Mouse (Mus musculus): Measurements from ENCODE around the gene Actr8. TPM values are rescaled to one million over a fixed set of nuclear protein-coding genes. Genes with fewer than 3 reads are reported as not detected.

Actr8 gene
- polyA plus RNA-seq, 1 experiment from 2014 or later, result 46.7 TPM

GRCm38 (mm10) chr14:29950805-29951204, 27.3 kb upstream of the Actr8 start:
- Histone ChIP-seq H3K4me1 (replicated peaks; ENCODE audit: control insufficient read depth, insufficient read depth, low read length) (no peaks in the 10 kb centered on the region), H3K9me3 (ENCODE audit: control insufficient read depth, low read length) (no peaks in the 10 kb centered on the region), H3K27ac (ENCODE audit: low read depth, low read length) (no peak overlapping the region), H3K9ac (ENCODE audit: low read depth, low read length) (no peak overlapping the region), H3K36me3 (ENCODE audit: control insufficient read depth, insufficient read depth, low read length) (no peaks in the 10 kb centered on the region), H3K4me2 (no peak overlapping the region), H3K27me3 (replicated peaks; ENCODE audit: control insufficient read depth, insufficient read depth, low read length) (no peaks in the 10 kb centered on the region), H3K4me3 (ENCODE audit: low read depth, low read length) (no peak overlapping the region)
- ATAC-seq (replicated peaks; ENCODE audit: low FRiP score), result no peak
- WGBS, result 51% methylated on average over 4 of the region's 4 CpGs
- DNase-seq (ENCODE audit: low spot score), result no peak

GRCm38 (mm10) chr14:29957393-29957792, 20.7 kb upstream of the Actr8 start:
- Histone ChIP-seq H3K27me3 (replicated peaks; ENCODE audit: control insufficient read depth, insufficient read depth, low read length) (no peaks in the 10 kb centered on the region), H3K4me1 (replicated peaks; ENCODE audit: control insufficient read depth, insufficient read depth, low read length) (no peaks in the 10 kb centered on the region), H3K4me3 (ENCODE audit: low read depth, low read length) (no peak overlapping the region), H3K9me3 (ENCODE audit: control insufficient read depth, low read length) (no peaks in the 10 kb centered on the region), H3K9ac (ENCODE audit: low read depth, low read length) (no peak overlapping the region), H3K36me3 (ENCODE audit: control insufficient read depth, insufficient read depth, low read length) (no peaks in the 10 kb centered on the region), H3K27ac (ENCODE audit: low read depth, low read length) (no peak overlapping the region), H3K4me2 (no peak overlapping the region)
- no peak for ATAC-seq (replicated peaks; ENCODE audit: low FRiP score)
- DNase-seq (ENCODE audit: low spot score), result no peak

- peak overlapping the region; percentile 81 for H3K4me3 ChIP-seq (ENCODE audit: low read depth, low read length)
- WGBS, result 47% methylated on average over 7 of the region's 7 CpGs
- no peaks in the 10 kb centered on the region for H3K27me3 ChIP-seq (replicated peaks; ENCODE audit: control insufficient read depth, insufficient read depth, low read length)
- no peaks in the 10 kb centered on the region for H3K9me3 ChIP-seq (ENCODE audit: control insufficient read depth, low read length)
- ATAC-seq (replicated peaks; ENCODE audit: low FRiP score) (no peak), DNase-seq (ENCODE audit: low spot score) (no peak)
- H3K36me3 ChIP-seq (ENCODE audit: control insufficient read depth, insufficient read depth, low read length), result peaks cover 14% of the 10 kb centered on the region; the same call in 1 of the 2 replicates
- peak overlapping the region; percentile 71 for H3K27ac ChIP-seq (ENCODE audit: low read depth, low read length)
- H3K4me1 ChIP-seq (replicated peaks; ENCODE audit: control insufficient read depth, insufficient read depth, low read length), result peaks cover 13% of the 10 kb centered on the region
- H3K9ac ChIP-seq (ENCODE audit: low read depth, low read length), result peak overlapping the region; percentile 74
- H3K4me2 ChIP-seq, result peak overlapping the region; percentile 83
These were observed 10.5 kb upstream of the Actr8 start for GRCm38 (mm10) chr14:29967611-29968010.

GRCm38 (mm10) chr14:29968075-29968821, 9.9 kb upstream of the Actr8 start, which contains the start of gene Selenok:
Gene Selenok (plus strand): TSS chr14:29968308.
- Histone ChIP-seq H3K9me3 (ENCODE audit: control insufficient read depth, low read length) (no peaks in the 10 kb centered on the region), H3K4me3 (ENCODE audit: low read depth, low read length) (peak within 1 kb of the TSS; percentile 81), H3K4me2 (peak within 1 kb of the TSS; percentile 89), H3K4me1 (replicated peaks; ENCODE audit: control insufficient read depth, insufficient read depth, low read length) (peaks cover 13% of the 10 kb centered on the region), H3K27me3 (replicated peaks; ENCODE audit: control insufficient read depth, insufficient read depth, low read length) (no peaks in the 10 kb centered on the region), H3K36me3 (ENCODE audit: control insufficient read depth, insufficient read depth, low read length) (peaks cover 18% of the 10 kb centered on the region; the same call in 1 of the 2 replicates), H3K9ac (ENCODE audit: low read depth, low read length) (peak within 1 kb of the TSS; percentile 76), H3K27ac (ENCODE audit: low read depth, low read length) (peak within 1 kb of the TSS; percentile 71)
- DNase-seq (ENCODE audit: low spot score) (peak; percentile 87), ATAC-seq (replicated peaks; ENCODE audit: low FRiP score) (peak; percentile 100)
- WGBS, result under 1% methylated on average over 49 of the region's 49 CpGs

- peaks cover 22% of the 10 kb centered on the region; the same call in 1 of the 2 replicates for H3K36me3 ChIP-seq (ENCODE audit: control insufficient read depth, insufficient read depth, low read length)
- DNase-seq (ENCODE audit: low spot score), result no peak
- WGBS, result 97% methylated on average over 7 of the region's 7 CpGs
These were observed 6.7 kb upstream of the Actr8 start for GRCm38 (mm10) chr14:29971446-29971845.

GRCm38 (mm10) chr14:29971993-29972392, 6.1 kb upstream of the Actr8 start:
- Histone ChIP-seq H3K27me3 (replicated peaks; ENCODE audit: control insufficient read depth, insufficient read depth, low read length) (no peaks in the 10 kb centered on the region), H3K4me3 (ENCODE audit: low read depth, low read length) (no peak overlapping the region), H3K27ac (ENCODE audit: low read depth, low read length) (no peak overlapping the region), H3K9ac (ENCODE audit: low read depth, low read length) (no peak overlapping the region), H3K9me3 (ENCODE audit: control insufficient read depth, low read length) (no peaks in the 10 kb centered on the region), H3K4me2 (no peak overlapping the region), H3K4me1 (replicated peaks; ENCODE audit: control insufficient read depth, insufficient read depth, low read length) (peaks cover 13% of the 10 kb centered on the region), H3K36me3 (ENCODE audit: control insufficient read depth, insufficient read depth, low read length) (peaks cover 22% of the 10 kb centered on the region; the same call in 1 of the 2 replicates)
- no peak for ATAC-seq (replicated peaks; ENCODE audit: low FRiP score)
- 81% methylated on average over 5 of the region's 5 CpGs for WGBS
- no peak for DNase-seq (ENCODE audit: low spot score)

More at GRCm38 (mm10) chr14:29971446-29971845, 6.7 kb upstream of the Actr8 start:
- ATAC-seq (replicated peaks; ENCODE audit: low FRiP score), result no peak
- Histone ChIP-seq H3K9ac (ENCODE audit: low read depth, low read length) (no peak overlapping the region), H3K27ac (ENCODE audit: low read depth, low read length) (no peak overlapping the region), H3K4me1 (replicated peaks; ENCODE audit: control insufficient read depth, insufficient read depth, low read length) (peaks cover 13% of the 10 kb centered on the region), H3K9me3 (ENCODE audit: control insufficient read depth, low read length) (no peaks in the 10 kb centered on the region), H3K27me3 (replicated peaks; ENCODE audit: control insufficient read depth, insufficient read depth, low read length) (no peaks in the 10 kb centered on the region), H3K4me3 (ENCODE audit: low read depth, low read length) (no peak overlapping the region), H3K4me2 (no peak overlapping the region)

- no peak overlapping the region for H3K9ac ChIP-seq (ENCODE audit: low read depth, low read length)
- DNase-seq (ENCODE audit: low spot score) (no peak), ATAC-seq (replicated peaks; ENCODE audit: low FRiP score) (no peak)
- H3K9me3 ChIP-seq (ENCODE audit: control insufficient read depth, low read length), result peaks cover 4% of the 10 kb centered on the region; the same call in 1 of the 2 replicates
- H3K27me3 ChIP-seq (replicated peaks; ENCODE audit: control insufficient read depth, insufficient read depth, low read length), result no peaks in the 10 kb centered on the region
- no peak overlapping the region for H3K4me3 ChIP-seq (ENCODE audit: low read depth, low read length)
- 96% methylated on average over 6 of the region's 6 CpGs for WGBS
- H3K4me2 ChIP-seq, result no peak overlapping the region
- no peak overlapping the region for H3K27ac ChIP-seq (ENCODE audit: low read depth, low read length)
- H3K4me1 ChIP-seq (replicated peaks; ENCODE audit: control insufficient read depth, insufficient read depth, low read length), result 0 out of 2 replicates have a peak, but pooled peaks cover 6% of the 10 kb centered on the region
- H3K36me3 ChIP-seq (ENCODE audit: control insufficient read depth, insufficient read depth, low read length), result peaks cover 33% of the 10 kb centered on the region
These were observed 1.2 kb upstream of the Actr8 start for GRCm38 (mm10) chr14:29976927-29977326.

GRCm38 (mm10) chr14:29980447-29981205, 2.5 kb downstream of the Actr8 start:
- H3K36me3 ChIP-seq (ENCODE audit: control insufficient read depth, insufficient read depth, low read length), result peaks cover 48% of the 10 kb centered on the region
- ATAC-seq (replicated peaks; ENCODE audit: low FRiP score) (no peak), DNase-seq (ENCODE audit: low spot score) (no peak)
- 91% methylated on average over 10 of the region's 10 CpGs for WGBS
- H3K9me3 ChIP-seq (ENCODE audit: control insufficient read depth, low read length), result peaks cover 4% of the 10 kb centered on the region; the same call in 1 of the 2 replicates
- H3K9ac ChIP-seq (ENCODE audit: low read depth, low read length), result no peak overlapping the region
- H3K4me3 ChIP-seq (ENCODE audit: low read depth, low read length), result no peak overlapping the region; the same call in 1 of the 2 replicates
- H3K4me2 ChIP-seq, result no peak overlapping the region
- H3K27ac ChIP-seq (ENCODE audit: low read depth, low read length), result no peak overlapping the region
- H3K4me1 ChIP-seq (replicated peaks; ENCODE audit: control insufficient read depth, insufficient read depth, low read length), result 0 out of 2 replicates have a peak, but pooled peaks cover 6% of the 10 kb centered on the region
- H3K27me3 ChIP-seq (replicated peaks; ENCODE audit: control insufficient read depth, insufficient read depth, low read length), result no peaks in the 10 kb centered on the region
